Mouse (Mus musculus) 3134 (cell line): Measurements from ENCODE around the gene Rnasel.
"Not testable (repeated sequence)": the region's sequence is repeated elsewhere in the genome, so short reads cannot be mapped to it uniquely, and the experiment has no call there.

Experiments
- DNase-seq: peaks from one replicate; pipeline ENCODE4 v3.0.0-alpha.2; 2011; ENCODE audit warnings: low spot score; ENCODE audit not compliant: insufficient read length; ENCODE audit errors: extremely low read depth

The Rnasel gene

GRCm38 (mm10) chr1:153767281-153767680 is 18.1 kb downstream of the Rnasel start:
- no peak for DNase-seq

DNA sequence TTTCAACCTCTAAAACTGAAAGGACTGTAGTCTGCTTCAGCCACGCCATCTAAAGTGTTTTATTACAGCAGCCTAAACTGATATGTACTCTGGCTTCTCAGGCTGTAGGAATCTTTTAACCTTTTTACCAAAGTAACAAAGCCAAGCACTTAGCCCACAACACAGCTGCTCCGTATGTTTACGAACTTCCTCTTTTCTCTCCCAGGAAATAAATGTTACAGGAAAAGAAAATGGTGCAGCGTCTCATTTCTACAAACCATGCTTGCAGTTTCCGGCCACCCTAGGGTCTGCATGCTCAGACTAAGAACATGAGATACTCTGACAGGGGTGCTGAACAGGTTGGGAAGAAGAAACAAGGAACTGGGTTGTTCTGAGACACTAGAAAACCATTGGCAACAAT is 19.2 kb downstream of the Rnasel start:
- no peak for DNase-seq

GRCm38 (mm10) chr1:153769571-153769970 is 20.3 kb downstream of the Rnasel start:
- not testable (repeated sequence) for DNase-seq

DNA sequence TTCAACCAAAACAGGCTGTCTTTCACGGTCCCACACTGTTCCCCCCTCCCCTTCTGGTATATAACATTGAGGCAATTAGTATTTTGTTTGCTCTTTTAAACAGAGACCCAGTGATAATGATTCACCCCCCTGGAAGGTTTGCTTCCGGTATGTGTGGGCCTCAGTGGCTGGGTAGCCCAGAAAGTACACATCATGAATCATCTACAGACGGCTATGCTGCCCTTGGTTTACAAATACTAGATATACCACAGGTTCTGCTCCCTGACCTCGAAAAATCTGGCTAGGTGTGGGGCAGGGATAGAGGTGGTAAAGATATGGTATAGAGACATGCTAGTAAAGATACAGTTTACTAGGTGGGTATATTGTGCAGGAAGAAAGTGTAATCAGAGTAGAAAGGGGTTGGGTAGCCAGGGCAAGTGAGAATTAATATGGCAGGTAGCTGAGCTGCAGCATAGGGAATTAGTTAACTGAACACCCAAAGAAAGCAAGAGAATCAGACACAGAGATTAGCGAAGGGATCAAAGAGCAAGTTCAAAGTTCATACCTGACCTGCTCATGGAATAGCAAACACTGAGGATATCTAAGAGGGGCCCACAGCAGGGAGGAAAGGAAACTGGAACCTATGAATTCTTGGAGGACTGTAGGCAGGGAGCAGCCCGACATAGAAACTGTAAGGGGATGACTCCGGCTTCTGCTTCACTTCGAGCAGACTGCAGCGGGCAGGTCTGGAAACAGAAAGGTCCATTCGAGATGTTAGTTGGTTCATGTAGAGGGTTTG is 21.0 kb downstream of the Rnasel start:
- DNase-seq, result no peak

DNA sequence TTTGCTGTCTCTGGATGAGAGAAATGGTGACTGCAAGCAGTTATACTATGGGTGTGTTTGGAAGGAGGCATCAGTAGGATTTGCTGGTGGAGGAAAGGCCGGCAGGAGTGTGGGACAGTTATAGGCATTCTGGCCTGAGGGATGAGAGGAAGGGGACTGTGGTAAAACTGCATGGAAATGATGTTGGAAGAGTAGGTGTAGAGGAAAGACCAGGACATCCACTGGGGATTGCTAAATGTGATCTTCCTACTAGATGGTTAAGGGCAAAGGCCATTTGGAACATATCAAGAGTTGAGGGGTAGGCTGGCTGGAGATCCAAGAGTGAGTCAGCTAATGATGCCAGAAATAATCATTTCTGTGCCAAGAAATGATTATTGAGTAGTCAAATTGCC is 21.5 kb downstream of the Rnasel start:
- no peak for DNase-seq

- DNase-seq, result no peak
These were observed 25.9 kb downstream of the Rnasel start for GRCm38 (mm10) chr1:153775174-153775573.

- DNase-seq, result no peak
These were observed 27.0 kb downstream of the Rnasel start for GRCm38 (mm10) chr1:153776257-153776656.

- no peak for DNase-seq
These were observed 29.0 kb downstream of the Rnasel start for GRCm38 (mm10) chr1:153778205-153778604.

DNA sequence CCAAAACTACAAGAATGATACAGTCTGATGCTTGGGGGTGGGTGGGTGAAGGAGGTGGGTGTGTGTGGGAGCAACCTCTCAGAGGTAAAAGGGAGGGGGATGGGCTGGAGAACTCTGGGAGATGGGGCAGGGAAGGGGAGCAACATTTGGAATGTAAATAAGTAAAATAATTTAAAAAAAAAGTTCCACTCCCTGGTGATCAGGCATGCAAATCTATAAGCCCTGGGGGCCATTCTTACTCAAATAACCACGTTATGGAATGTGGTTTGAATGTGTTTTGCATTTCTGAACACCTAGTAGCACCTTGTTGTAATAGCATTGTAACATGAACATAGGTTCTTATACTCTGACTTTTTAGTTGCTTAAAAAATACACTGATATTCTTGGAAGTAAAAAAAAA is 34.1 kb downstream of the Rnasel start:
- DNase-seq, result no peak

DNA sequence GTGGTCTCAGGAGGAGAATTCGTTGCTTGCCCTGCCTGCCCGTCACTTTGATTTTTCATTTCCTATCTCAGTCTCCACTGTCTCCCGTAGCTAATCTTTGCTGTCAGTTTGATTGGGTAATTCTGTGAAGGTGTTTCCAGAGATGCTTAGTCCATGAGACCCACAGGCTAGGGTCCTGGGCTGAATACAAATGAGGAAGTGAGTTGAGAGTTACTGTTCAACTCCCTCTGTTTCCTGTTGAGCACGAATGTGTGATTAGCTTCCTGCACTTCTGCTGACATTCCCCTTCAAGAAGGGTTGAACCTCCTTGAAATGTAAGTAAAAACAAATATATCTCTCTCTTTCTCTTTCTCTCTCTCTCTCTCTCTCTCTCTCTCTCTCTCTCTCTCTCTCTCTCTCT is 36.4 kb downstream of the Rnasel start:
- DNase-seq, result no peak

DNA sequence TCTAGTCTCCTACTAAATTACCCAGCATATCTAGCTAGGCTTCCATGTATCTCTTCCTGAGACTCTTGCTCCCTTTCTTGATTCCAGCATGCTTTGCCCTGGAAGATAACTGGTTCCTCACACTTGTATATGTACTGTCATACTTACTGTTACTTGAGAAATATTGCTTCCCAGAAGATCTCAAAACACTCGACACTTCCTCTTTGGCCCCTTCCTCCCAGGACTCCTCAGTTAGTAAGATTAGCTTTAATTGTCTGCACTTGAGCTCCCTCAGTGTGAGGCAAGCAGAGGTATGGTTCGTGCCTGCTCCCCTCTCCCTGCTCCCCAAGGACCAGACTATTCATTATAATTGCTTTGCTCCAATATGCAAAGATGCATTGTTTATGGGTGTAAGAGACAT is 41.5 kb downstream of the Rnasel start:
- no peak for DNase-seq

DNA sequence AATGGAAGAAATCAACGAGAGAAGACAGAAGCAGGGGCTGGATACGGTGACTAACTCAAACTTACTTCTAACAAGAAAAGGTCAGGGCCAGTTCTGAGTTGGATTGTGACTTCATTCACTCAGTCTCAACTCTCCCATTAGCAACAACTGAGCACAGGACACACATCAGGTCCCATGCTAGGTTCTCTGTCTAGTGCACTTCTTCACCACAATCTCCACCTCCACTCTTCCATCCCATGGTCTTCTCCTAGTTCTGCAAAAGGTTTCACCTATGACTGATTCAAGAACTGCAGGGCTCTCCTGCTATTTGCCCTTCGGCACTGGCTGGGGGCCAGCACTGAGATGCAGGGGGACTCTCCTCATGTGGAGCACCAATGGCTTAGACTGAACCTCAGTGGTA is 45.0 kb downstream of the Rnasel start:
- no peak for DNase-seq

GRCm38 (mm10) chr1:153802691-153803090 is 53.5 kb downstream of the Rnasel start:
- DNase-seq, result no peak

DNA sequence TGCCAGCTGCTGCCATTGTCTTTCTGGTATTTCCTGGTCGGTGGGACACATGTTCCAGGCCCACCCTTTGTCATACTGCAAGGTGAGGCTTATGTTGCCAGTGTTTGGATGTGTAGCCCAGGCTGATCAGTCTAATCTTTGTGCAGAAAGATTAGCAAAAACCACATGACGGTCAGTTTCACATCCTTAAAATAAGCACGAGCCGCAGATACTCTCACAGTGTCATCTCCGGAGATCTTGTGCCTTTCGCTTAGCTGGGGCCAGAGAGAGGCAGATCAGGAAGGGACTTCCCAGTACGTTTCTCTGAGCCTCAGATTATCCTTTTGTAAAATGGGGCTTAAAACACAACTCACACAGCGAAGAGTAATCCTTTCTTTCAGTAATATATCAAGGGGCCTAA is 54.3 kb downstream of the Rnasel start:
- DNase-seq, result no peak

DNA sequence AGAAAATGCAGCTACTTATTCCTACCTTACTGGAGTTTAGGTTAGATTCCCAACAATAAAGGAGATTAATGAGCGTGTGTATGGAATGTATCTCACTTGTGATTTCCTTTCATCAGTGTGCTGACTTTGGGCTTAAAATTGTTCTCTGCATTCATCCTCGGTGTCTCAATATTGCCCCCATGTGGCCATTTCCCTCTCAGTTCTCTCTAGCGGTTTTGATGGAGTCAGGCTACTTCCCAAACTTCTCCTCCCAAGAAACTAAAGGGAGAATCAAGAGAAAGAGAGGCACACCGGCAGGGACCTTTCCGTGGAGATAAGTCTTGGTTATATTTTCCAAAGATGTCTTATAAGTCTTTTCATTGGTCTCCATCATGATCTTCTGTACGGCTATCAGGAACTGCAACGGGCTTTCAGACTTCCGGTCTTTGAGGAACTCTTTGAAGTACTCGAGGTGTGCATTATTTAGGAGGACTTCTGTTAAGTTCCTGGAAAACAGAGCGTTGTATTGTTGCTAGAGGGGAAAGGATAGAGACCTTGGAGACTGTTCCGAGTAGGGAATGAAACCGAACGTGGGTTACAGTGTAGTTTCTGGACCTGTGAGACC is 58.3 kb downstream of the Rnasel start:
- no peak for DNase-seq
